Mouse (Mus musculus) forebrain, postnatal 0 days (tissue): Measurements from ENCODE around the gene Cfh. TPM values are rescaled to one million over a fixed set of nuclear protein-coding genes. Genes with fewer than 3 reads are reported as not detected.

Source experiments
- ATAC-seq: fragments of 200-750 bp; cut with Nextera tagmentation; 2 replicates; pipeline ENCODE4 v1.8.0; 2017; ENCODE audit warnings: mild to moderate bottlenecking, moderate library complexity
- DNase-seq: peaks from one replicate; pipeline ENCODE4 v3.0.0-alpha.2; 2015
- H3K27ac ChIP-seq: fragments of 300-500 bp; sonication (generic); 2 replicates; pipeline ENCODE4 v1.5.1; 2014; ENCODE audit warnings: low read depth, mild to moderate bottlenecking, antibody characterized with exemption, low read length, moderate library complexity, mixed read lengths
- H3K27me3 ChIP-seq: fragments of 300-500 bp; sonication (generic); 2 replicates; pipeline ENCODE4 v1.6.1; 2014; ENCODE audit warnings: mild to moderate bottlenecking, low read length, mixed read lengths; ENCODE audit not compliant: insufficient read depth
- H3K36me3 ChIP-seq: fragments of 300-500 bp; sonication (generic); 2 replicates; pipeline ENCODE4 v1.6.1; 2014; ENCODE audit warnings: mild to moderate bottlenecking, moderate library complexity; ENCODE audit not compliant: insufficient read depth
- H3K4me1 ChIP-seq: fragments of 300-500 bp; sonication (generic); 2 replicates; pipeline ENCODE4 v1.6.1; 2014; ENCODE audit warnings: antibody characterized with exemption; ENCODE audit not compliant: insufficient read depth
- H3K4me2 ChIP-seq: fragments of 300-500 bp; sonication (generic); 2 replicates; pipeline ENCODE4 v1.6.1; 2014; ENCODE audit warnings: low read depth, mild to moderate bottlenecking, moderate library complexity
- H3K4me3 ChIP-seq: fragments of 300-500 bp; sonication (generic); 2 replicates; pipeline ENCODE4 v1.5.1; 2014; ENCODE audit warnings: low read depth, low read length, mixed read lengths
- H3K9ac ChIP-seq: fragments of 300-500 bp; sonication (generic); 2 replicates; pipeline ENCODE4 v1.6.1; 2014; ENCODE audit warnings: mild to moderate bottlenecking
- H3K9me3 ChIP-seq: fragments of 300-500 bp; sonication (generic); 2 replicates; pipeline ENCODE4 v1.6.1; 2016; ENCODE audit warnings: low read length
- CTCF ChIP-seq: sonication (generic); IDR thresholded peaks from 2 replicates; pipeline ENCODE4 v1.5.1; 2016; ENCODE audit warnings: antibody characterized with exemption, control low read depth, low read depth
- WGBS: fragments of 180-500 bp; shearing (Covaris S2); extraction: QIAGEN DNeasy Blood & Tissue Kit; methylation state at CpG from one replicate; pipeline ENCODE4 v1.1.7; 2014; 5-methylcytosine and 5-hydroxymethylcytosine counted together
- polyA plus RNA-seq: library from polyadenylated mRNA; unstranded; fragments of >200 nt; fragmentation: Nextera tagmentation; extraction: Ambion mirVana; gene quantifications from 2 replicates; pipeline ENCODE4 v1.2.1, GENCODE M21; 2015
- total RNA-seq: library from RNA; depleted of rRNA; stranded (reverse); fragments of >200 nt; gene quantifications from 2 replicates; pipeline ENCODE4 v1.2.3, GENCODE M21; 2014; rRNA removed

Gene Cfh
- total and polyA plus RNA-seq, 2 experiments from 2014 or later = 14.6 to 22.1 TPM

DNA sequence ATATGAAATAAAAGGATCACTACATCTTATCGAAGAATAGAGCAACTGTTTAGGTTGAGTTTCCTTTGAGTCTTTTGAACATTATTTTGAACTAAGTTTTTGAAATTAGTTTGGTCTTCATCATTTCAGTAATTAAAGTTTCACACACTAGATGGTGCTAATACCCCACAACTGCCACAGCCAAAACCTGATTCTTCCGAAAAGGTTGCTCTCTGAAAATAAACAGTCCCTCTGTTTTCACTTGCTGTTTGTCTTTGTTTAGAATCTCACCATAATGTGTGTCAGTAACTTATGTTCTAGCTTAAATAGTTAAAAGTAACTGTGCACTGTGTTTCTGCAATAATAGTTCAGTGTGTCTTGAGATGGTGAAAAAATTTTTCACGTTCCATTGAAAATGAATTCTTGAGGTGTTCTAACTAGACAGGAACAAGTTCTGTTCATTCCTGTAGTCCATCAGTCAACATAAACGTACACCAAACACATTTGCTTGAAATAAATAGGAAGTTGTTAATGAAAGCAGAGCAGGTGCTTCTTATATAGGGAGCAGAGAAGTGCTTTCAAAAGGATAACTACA lies 11.9 kb downstream of the Cfh start:
- no peak overlapping the region for H3K4me2 ChIP-seq
- H3K4me1 ChIP-seq = no peaks in the 10 kb centered on the region
- H3K36me3 ChIP-seq = no peaks in the 10 kb centered on the region
- no peaks in the 10 kb centered on the region for H3K9me3 ChIP-seq
- ATAC-seq (peak; percentile 47; the same call in 1 of the 2 replicates), DNase-seq (peak; percentile 67)
- no peaks in the 10 kb centered on the region for H3K27me3 ChIP-seq
- peak; percentile 75 for TF ChIP-seq CTCF
- WGBS = 34% methylated on average over 4 of the region's 4 CpGs
- H3K27ac ChIP-seq = no peak overlapping the region
- no peak overlapping the region for H3K4me3 ChIP-seq
- no peak overlapping the region for H3K9ac ChIP-seq

GRCm38 (mm10) chr1:140158970-140159369 lies 24.6 kb downstream of the Cfh start:
- WGBS = 70% methylated on average over 3 of the region's 3 CpGs
- Histone ChIP-seq H3K4me3 (no peak overlapping the region), H3K27me3 (no peaks in the 10 kb centered on the region), H3K4me1 (no peaks in the 10 kb centered on the region), H3K27ac (no peak overlapping the region), H3K9me3 (no peaks in the 10 kb centered on the region), H3K9ac (no peak overlapping the region), H3K36me3 (no peaks in the 10 kb centered on the region), H3K4me2 (no peak overlapping the region)
- no peak for TF ChIP-seq CTCF
- DNase-seq = no peak
- ATAC-seq = no peak

- H3K36me3 ChIP-seq = no peaks in the 10 kb centered on the region
- no peaks in the 10 kb centered on the region for H3K4me1 ChIP-seq
- H3K27ac ChIP-seq = no peak overlapping the region
- H3K4me3 ChIP-seq = no peak overlapping the region
- no peak for DNase-seq
- no peak overlapping the region for H3K4me2 ChIP-seq
- ATAC-seq = no peak
- no peaks in the 10 kb centered on the region for H3K9me3 ChIP-seq
- TF ChIP-seq CTCF = no peak
- no peak overlapping the region for H3K9ac ChIP-seq
- H3K27me3 ChIP-seq = no peaks in the 10 kb centered on the region
Observed at GRCm38 (mm10) chr1:140069471-140069870, 114.1 kb downstream of the Cfh start.

Other genes starting within 250 kb of the Cfh start
- 8.9 and 12.5 TPM in 2 replicates for gene Kcnt2, start 62.4 kb upstream of the Cfh start, total RNA-seq
- 1.9 and 2.4 TPM in 2 replicates for gene Kcnt2, start 62.4 kb upstream of the Cfh start, polyA plus RNA-seq